Mouse (Mus musculus): Measurements from ENCODE around the gene Pcsk1.

The Pcsk1 gene

GRCm38 (mm10) chr13:75089721-75090410 lies at the start of gene Pcsk1:
Pcsk1 (plus strand) TSS chr13:75089826.
- no peak for DNase-seq

- DNase-seq: no peak
Measured at GRCm38 (mm10) chr13:75058818-75059217, 30.8 kb upstream of the Pcsk1 start.

GRCm38 (mm10) chr13:75063947-75064346 lies 25.7 kb upstream of the Pcsk1 start:
- no peak for DNase-seq

GRCm38 (mm10) chr13:75088597-75088996 lies 1.0 kb upstream of the Pcsk1 start:
- peak; percentile 5 for DNase-seq

- DNase-seq: no peak
Measured at GRCm38 (mm10) chr13:75090411-75090779, 769 bp downstream of the Pcsk1 start.

GRCm38 (mm10) chr13:75091071-75091470 lies 1.4 kb downstream of the Pcsk1 start:
- no peak for DNase-seq

GRCm38 (mm10) chr13:75095487-75095886 lies 5.9 kb downstream of the Pcsk1 start:
- DNase-seq: no peak

GRCm38 (mm10) chr13:75113114-75113513 lies 23.5 kb downstream of the Pcsk1 start:
- no peak for DNase-seq

- DNase-seq: no peak
Measured at GRCm38 (mm10) chr13:75114007-75114424, 24.4 kb downstream of the Pcsk1 start.

GRCm38 (mm10) chr13:75114838-75115237 lies 25.2 kb downstream of the Pcsk1 start:
- no peak for DNase-seq

GRCm38 (mm10) chr13:75135833-75136232 lies 46.2 kb downstream of the Pcsk1 start:
- DNase-seq: no peak

GRCm38 (mm10) chr13:75160661-75161060 lies 71.0 kb downstream of the Pcsk1 start:
- DNase-seq: no peak

GRCm38 (mm10) chr13:75163408-75163807 lies 73.8 kb downstream of the Pcsk1 start:
- DNase-seq: peak; percentile 18
